Mouse (Mus musculus) layer of hippocampus, postnatal 14 days (tissue): ENCODE measurements around the gene Serpina12. TPM values are rescaled to one million over a fixed set of nuclear protein-coding genes. Genes with fewer than 3 reads are reported as not detected.

Experiments
- DNase-seq, 2 experiments: peaks; one replicate each; pipeline ENCODE4 v3.0.0; 2021 to 2022; ENCODE audit warnings: low spot score in 2 of 2, mixed read lengths in 1 of 2
- long read RNA-seq, 2 experiments: library from polyadenylated mRNA; stranded (forward); transcript quantifications; one replicate each; pipeline ENCODE4 v2.0.0; 2021
- total RNA-seq, 2 experiments: library from RNA; stranded (reverse); gene quantifications; 2 replicates each; pipeline ENCODE4 v1.2.3; 2021

Gene Serpina12
- not detected for total RNA-seq
- long read RNA-seq, experiment 1: 0 reads
- long read RNA-seq, experiment 2: 0 reads

- DNase-seq: no peak
Measured at GRCm38 (mm10) chr12:104044343-104044742, at the start of gene Serpina12. Gene Serpina12 (minus strand): TSS chr12:104044443.

- DNase-seq: no peak
Measured at GRCm38 (mm10) chr12:104091303-104091702, 47.1 kb upstream of the Serpina12 start.

- DNase-seq: no peak
Measured at GRCm38 (mm10) chr12:104090119-104090518, 45.9 kb upstream of the Serpina12 start.

- DNase-seq: peak; percentile 36 to 51
Measured at GRCm38 (mm10) chr12:104072286-104072685, 28.0 kb upstream of the Serpina12 start.

- DNase-seq: no peak
Measured at GRCm38 (mm10) chr12:104071708-104072107, 27.5 kb upstream of the Serpina12 start.

GRCm38 (mm10) chr12:104069620-104070019 is 25.4 kb upstream of the Serpina12 start:
- peak; percentile 75 to 82 for DNase-seq

GRCm38 (mm10) chr12:104067549-104067948 is 23.3 kb upstream of the Serpina12 start:
- peak; percentile 53 to 70 for DNase-seq

- DNase-seq: peak; percentile 68 to 73
Measured at GRCm38 (mm10) chr12:104066241-104066640, 22.0 kb upstream of the Serpina12 start.

- DNase-seq: no peak
Measured at GRCm38 (mm10) chr12:104064996-104065395, 20.8 kb upstream of the Serpina12 start.

- DNase-seq: no peak
Measured at GRCm38 (mm10) chr12:104064532-104064931, 20.3 kb upstream of the Serpina12 start.

GRCm38 (mm10) chr12:104061862-104062261 is 17.6 kb upstream of the Serpina12 start:
- no peak for DNase-seq

GRCm38 (mm10) chr12:104060126-104060525 is 15.9 kb upstream of the Serpina12 start:
- DNase-seq: no peak

GRCm38 (mm10) chr12:104057531-104057930 is 13.3 kb upstream of the Serpina12 start:
- DNase-seq: no peak

- DNase-seq: no peak
Measured at GRCm38 (mm10) chr12:104057050-104057449, 12.8 kb upstream of the Serpina12 start.

GRCm38 (mm10) chr12:104055755-104056154 is 11.5 kb upstream of the Serpina12 start:
- DNase-seq: no peak

- no peak for DNase-seq
Measured at GRCm38 (mm10) chr12:104053995-104054394, 9.8 kb upstream of the Serpina12 start.

- no peak for DNase-seq
Measured at GRCm38 (mm10) chr12:104045713-104046112, 1.5 kb upstream of the Serpina12 start.

GRCm38 (mm10) chr12:104042753-104043152 is 1.5 kb downstream of the Serpina12 start:
- no peak for DNase-seq

GRCm38 (mm10) chr12:104041401-104041800 is 2.8 kb downstream of the Serpina12 start:
- peak; percentile 50 to 64 for DNase-seq

- no peak for DNase-seq
Measured at GRCm38 (mm10) chr12:104038181-104038580, 6.1 kb downstream of the Serpina12 start.

- DNase-seq: peak in 1 of 2 experiments; percentile 17
Measured at GRCm38 (mm10) chr12:104033752-104034151, 10.5 kb downstream of the Serpina12 start.

GRCm38 (mm10) chr12:104029986-104030385 is 14.3 kb downstream of the Serpina12 start:
- DNase-seq: peak in 1 of 2 experiments; percentile 10

- DNase-seq: no peak
Measured at GRCm38 (mm10) chr12:104015280-104015679, 29.0 kb downstream of the Serpina12 start.

GRCm38 (mm10) chr12:104013620-104014019 is 30.6 kb downstream of the Serpina12 start, which contains the start of gene Serpina9:
Gene Serpina9 (minus strand): TSS chr12:104013755.
- no peak for DNase-seq
